Mouse (Mus musculus): ENCODE measurements around the gene Olfr90.

GRCm38 (mm10) chr17:37039127-37039894, 49.0 kb downstream of the Olfr90 start:
- TF ChIP-seq CTCF (conservative IDR thresholded peaks at IDR 0.05 in 1 of 2, IDR thresholded peaks at IDR 0.05 in 1 of 2; ENCODE audit: low read depth in 2 of 2, low read length in 2 of 2) (no peak), BHLHE40 (IDR thresholded peaks at IDR 0.05; ENCODE audit: low read depth, low read length) (no peak), ZMIZ1 (IDR thresholded peaks at IDR 0.05; ENCODE audit: low read depth, low read length) (no peak), MAZ (IDR thresholded peaks at IDR 0.05; ENCODE audit: low read depth, low read length) (no peak), MYC (IDR thresholded peaks at IDR 0.05; ENCODE audit: low read depth, low read length) (no peak), POLR2A (IDR thresholded peaks at IDR 0.05; ENCODE audit: low read depth, low read length) (no peak), EP300 (IDR thresholded peaks at IDR 0.05; ENCODE audit: low read length) (no peak), JUND (conservative IDR thresholded peaks at IDR 0.05; ENCODE audit: low read depth, low read length) (no peak), POLR2AphosphoS2 (IDR thresholded peaks at IDR 0.05; ENCODE audit: low read depth, low read length) (no peak), USF2 (conservative IDR thresholded peaks at IDR 0.05; ENCODE audit: low read depth, low read length) (no peak), TCF12 (IDR thresholded peaks at IDR 0.05; ENCODE audit: low read depth, low read length) (no peak)
